Mouse (Mus musculus) bone marrow, adult 2 months (tissue): ENCODE data around the gene Oprl1. TPM values are rescaled to one million over a fixed set of nuclear protein-coding genes. Genes with fewer than 3 reads are reported as not detected.

Experiments
- H3K27ac ChIP-seq: fragments of 200-500 bp; 2 replicates; pipeline ENCODE4 v1.5.1; 2012; ENCODE audit warnings: low read depth, mild to moderate bottlenecking, control low read depth, inconsistent platforms, low read length; ENCODE audit not compliant: control insufficient read depth, poor library complexity, insufficient read depth
- H3K4me1 ChIP-seq: fragments of 200-500 bp; 2 replicates; pipeline ENCODE4 v1.6.1; 2011; ENCODE audit warnings: low read length; ENCODE audit not compliant: control insufficient read depth, insufficient read depth
- H3K4me3 ChIP-seq: fragments of 200-500 bp; replicated peaks from 2 replicates; pipeline ENCODE3; 2011; ENCODE audit warnings: mild to moderate bottlenecking, low read depth, low read length, control low read depth; ENCODE audit not compliant: control insufficient read depth
- CTCF ChIP-seq: fragments of 200-500 bp; IDR thresholded peaks from 2 replicates; pipeline ENCODE4 v1.5.1; 2011; ENCODE audit warnings: low read length, control low read depth; ENCODE audit not compliant: control insufficient read depth, insufficient read depth
- POLR2A ChIP-seq: fragments of 200-500 bp; IDR thresholded peaks from 2 replicates; pipeline ENCODE4 v1.6.1; 2011; ENCODE audit warnings: low read depth, mild to moderate bottlenecking, control low read depth, low read length, borderline replicate concordance; ENCODE audit not compliant: control insufficient read depth
- WGBS: fragments of 180-500 bp; shearing (Covaris S2); methylation state at CpG from one replicate; pipeline ENCODE4 v1.1.7; 2018; 5-methylcytosine and 5-hydroxymethylcytosine counted together
- polyA plus RNA-seq: library from polyadenylated mRNA; stranded (reverse); fragments of >200 nt; gene quantifications from 2 replicates; pipeline ENCODE4 v1.2.4, GENCODE M21; 2011; ENCODE audit warnings: low replicate concordance; ENCODE audit not compliant: missing spikeins, insufficient read depth, insufficient read length

The Oprl1 gene
- polyA plus RNA-seq, 1 experiment: not detected

DNA sequence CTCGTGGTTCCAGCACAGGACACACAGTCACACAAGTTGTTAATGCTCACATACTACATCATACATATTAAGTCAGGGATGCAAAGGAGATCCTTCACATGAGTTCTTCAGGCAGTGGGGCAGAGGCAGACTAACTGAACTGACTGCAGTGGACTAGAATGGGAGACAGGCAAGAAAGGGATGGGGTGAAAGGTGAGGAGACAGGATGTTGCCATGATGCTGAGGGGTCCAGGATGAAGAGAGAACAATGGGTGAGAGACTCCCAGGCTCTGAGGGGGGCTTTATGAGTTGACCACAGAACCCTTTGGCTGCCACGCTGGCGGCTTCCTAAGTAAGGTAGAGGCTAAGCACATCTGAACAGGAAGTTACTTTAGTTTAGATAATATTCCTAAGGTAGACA is 20.2 kb upstream of the Oprl1 start:
- no peak for TF ChIP-seq CTCF
- TF ChIP-seq POLR2A: no peak
- Histone ChIP-seq H3K4me3 (no peak overlapping the region), H3K27ac (no peak overlapping the region), H3K4me1 (peaks cover 2% of the 10 kb centered on the region; the same call in 1 of the 2 replicates)
- 56% methylated on average over 3 of the region's 3 CpGs for WGBS

DNA sequence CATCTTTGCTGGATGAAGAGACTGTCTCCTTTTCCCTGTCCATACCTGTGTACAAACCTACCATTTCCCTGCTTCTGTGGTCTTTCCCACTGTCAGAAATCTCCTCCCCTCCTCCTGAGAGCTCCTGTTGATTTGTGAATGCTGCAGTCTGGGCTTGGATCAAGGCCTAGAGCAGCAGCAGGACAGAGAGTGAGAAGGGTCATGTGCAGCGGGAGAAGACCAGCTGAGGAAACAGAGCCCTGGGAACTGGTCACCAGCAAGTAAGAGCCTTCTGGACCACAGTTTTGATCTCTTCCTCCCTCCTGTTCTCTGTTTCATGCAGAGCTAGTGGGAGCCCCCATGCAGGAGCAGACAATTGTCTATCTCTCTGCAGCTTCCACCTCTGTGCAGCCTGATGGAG is 19.0 kb upstream of the Oprl1 start:
- Histone ChIP-seq H3K27ac (no peak overlapping the region), H3K4me3 (no peak overlapping the region), H3K4me1 (no peaks in the 10 kb centered on the region; the same call in 1 of the 2 replicates)
- TF ChIP-seq POLR2A: no peak
- no peak for TF ChIP-seq CTCF
- 81% methylated on average over 1 of the region's 1 CpGs for WGBS

- TF ChIP-seq CTCF (no peak), POLR2A (no peak)
- H3K4me1 ChIP-seq: no peaks in the 10 kb centered on the region; the same call in 1 of the 2 replicates
- WGBS: 89% methylated on average over 33 of the region's 33 CpGs
- no peak overlapping the region for H3K4me3 ChIP-seq
- no peak overlapping the region for H3K27ac ChIP-seq
Measured at GRCm38 (mm10) chr2:181696801-181697420, 17.9 kb upstream of the Oprl1 start.

- WGBS: 48% methylated on average over 5 of the region's 5 CpGs
- Histone ChIP-seq H3K4me3 (no peak within 1 kb of the TSS), H3K4me1 (no peaks in the 10 kb centered on the region; the same call in 1 of the 2 replicates), H3K27ac (no peak within 1 kb of the TSS)
- no peak for TF ChIP-seq POLR2A
- no peak for TF ChIP-seq CTCF
Measured at GRCm38 (mm10) chr2:181698241-181698640, 16.6 kb upstream of the Oprl1 start, which contains the start of gene Lkaaear1. TSS of gene Lkaaear1 (minus strand) at chr2:181698442.

- H3K27ac ChIP-seq: no peak overlapping the region
- WGBS: 31% methylated on average over 4 of the region's 4 CpGs
- H3K4me3 ChIP-seq: no peak overlapping the region
- TF ChIP-seq POLR2A: no peak
- TF ChIP-seq CTCF: no peak
- no peaks in the 10 kb centered on the region for H3K4me1 ChIP-seq
Measured at GRCm38 (mm10) chr2:181706668-181707067, 8.1 kb upstream of the Oprl1 start.

DNA sequence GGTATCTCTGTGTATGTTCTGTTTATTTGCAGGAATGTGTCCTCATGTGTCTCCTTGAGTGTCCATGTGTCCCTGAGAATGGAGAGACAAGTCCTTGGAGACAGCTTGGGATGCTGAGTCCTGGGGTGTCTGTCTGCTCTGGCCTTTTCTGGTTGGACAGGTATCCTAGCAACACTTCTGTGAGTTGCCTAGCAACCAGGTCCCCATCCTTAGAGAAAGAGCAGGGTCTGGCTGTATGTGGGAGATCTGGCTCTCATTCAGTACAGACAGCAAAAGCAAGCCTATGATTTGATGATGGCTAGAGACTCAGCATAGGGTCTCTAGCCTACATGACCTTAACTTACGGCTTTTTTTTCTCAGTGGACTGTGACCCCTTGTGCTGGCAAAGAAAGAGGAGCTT is 1.1 kb upstream of the Oprl1 start:
- TF ChIP-seq POLR2A: no peak
- TF ChIP-seq CTCF: no peak
- Histone ChIP-seq H3K4me1 (no peaks in the 10 kb centered on the region), H3K27ac (no peak overlapping the region), H3K4me3 (no peak overlapping the region)
- 95% methylated on average over 1 of the region's 1 CpGs for WGBS

- TF ChIP-seq POLR2A (no peak), CTCF (no peak)
- WGBS: 73% methylated on average over 3 of the region's 3 CpGs
- H3K4me1 ChIP-seq: no peaks in the 10 kb centered on the region
- no peak overlapping the region for H3K4me3 ChIP-seq
- no peak overlapping the region for H3K27ac ChIP-seq
Measured at GRCm38 (mm10) chr2:181715382-181715781, 566 bp downstream of the Oprl1 start.

DNA sequence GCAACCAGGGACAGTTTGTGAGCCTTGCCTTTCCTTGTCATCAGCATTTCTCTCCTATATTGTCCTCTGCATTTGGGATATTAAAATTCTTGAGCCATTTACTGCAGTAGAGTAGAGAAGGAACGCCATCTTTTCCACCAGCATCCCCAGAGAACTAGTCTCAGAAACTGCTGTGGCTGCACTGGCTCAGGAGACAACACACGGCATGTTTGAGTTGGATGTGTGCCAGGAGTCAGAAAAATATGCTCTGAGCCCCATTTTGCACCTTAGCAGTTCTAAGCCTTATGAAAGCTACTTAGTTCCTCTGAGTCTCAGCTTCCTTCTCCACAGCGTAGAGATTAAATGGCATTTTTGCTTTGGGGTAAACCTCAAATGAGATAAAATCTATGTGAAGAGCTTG is 2.2 kb downstream of the Oprl1 start:
- H3K4me3 ChIP-seq: no peak overlapping the region
- TF ChIP-seq CTCF: no peak
- no peak for TF ChIP-seq POLR2A
- WGBS: 21% methylated on average over 3 of the region's 3 CpGs
- H3K4me1 ChIP-seq: no peaks in the 10 kb centered on the region
- H3K27ac ChIP-seq: no peak overlapping the region

DNA sequence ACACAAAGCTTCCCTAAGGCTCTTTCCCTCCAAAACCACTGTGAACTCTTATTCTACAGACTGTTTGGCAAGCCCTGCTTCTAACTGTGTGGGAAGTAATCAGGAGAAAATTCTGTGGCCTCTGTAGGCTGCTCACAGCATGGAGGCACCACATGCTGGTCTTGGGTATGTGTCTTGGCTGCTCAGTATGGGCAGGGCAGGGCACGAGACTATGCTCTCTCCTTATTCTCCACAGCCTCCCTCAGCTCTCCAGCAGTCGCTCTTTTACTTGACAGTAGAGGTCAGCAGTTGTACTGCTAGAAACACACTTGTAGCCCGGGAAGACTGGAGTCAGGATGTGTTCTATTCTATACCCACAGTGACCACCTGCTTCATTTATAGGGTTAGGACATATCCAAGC is 5.2 kb downstream of the Oprl1 start:
- TF ChIP-seq CTCF (no peak), POLR2A (no peak)

More for the DNA sequence above, 5.2 kb downstream of the Oprl1 start:
- Histone ChIP-seq H3K4me3 (no peak overlapping the region), H3K27ac (no peak overlapping the region), H3K4me1 (no peaks in the 10 kb centered on the region)
- 55% methylated on average over 3 of the region's 3 CpGs for WGBS
